Mouse (Mus musculus) layer of hippocampus, adult 18-20 months (tissue): Measurements from ENCODE around the gene Tmpo. TPM values are rescaled to one million over a fixed set of nuclear protein-coding genes. Genes with fewer than 3 reads are reported as not detected.

ENCODE experiments used
- DNase-seq, 2 experiments: peaks; one replicate each; pipeline ENCODE4 v3.0.0; 2022; ENCODE audit warnings: low spot score in 2 of 2
- long read RNA-seq: library from polyadenylated mRNA; stranded (forward); transcript quantifications from one replicate; pipeline ENCODE4 v2.0.0, GENCODE M21; 2021
- total RNA-seq, 2 experiments: library from RNA; stranded (reverse); gene quantifications; 2 replicates each; pipeline ENCODE4 v1.2.3; 2021

Gene Tmpo
- total RNA-seq = 10 to 100 TPM; 40.5 to 41.4 TPM
- long read RNA-seq, transcript Tmpo-205 (6 exons, 1,842 nt) = major isoform, 34 of 51 reads
- long read RNA-seq, partial matches to known transcripts = 1 of 51 reads
- long read RNA-seq, other reads (novel, unspliced or antisense) = 4 of 51 reads

DNA sequence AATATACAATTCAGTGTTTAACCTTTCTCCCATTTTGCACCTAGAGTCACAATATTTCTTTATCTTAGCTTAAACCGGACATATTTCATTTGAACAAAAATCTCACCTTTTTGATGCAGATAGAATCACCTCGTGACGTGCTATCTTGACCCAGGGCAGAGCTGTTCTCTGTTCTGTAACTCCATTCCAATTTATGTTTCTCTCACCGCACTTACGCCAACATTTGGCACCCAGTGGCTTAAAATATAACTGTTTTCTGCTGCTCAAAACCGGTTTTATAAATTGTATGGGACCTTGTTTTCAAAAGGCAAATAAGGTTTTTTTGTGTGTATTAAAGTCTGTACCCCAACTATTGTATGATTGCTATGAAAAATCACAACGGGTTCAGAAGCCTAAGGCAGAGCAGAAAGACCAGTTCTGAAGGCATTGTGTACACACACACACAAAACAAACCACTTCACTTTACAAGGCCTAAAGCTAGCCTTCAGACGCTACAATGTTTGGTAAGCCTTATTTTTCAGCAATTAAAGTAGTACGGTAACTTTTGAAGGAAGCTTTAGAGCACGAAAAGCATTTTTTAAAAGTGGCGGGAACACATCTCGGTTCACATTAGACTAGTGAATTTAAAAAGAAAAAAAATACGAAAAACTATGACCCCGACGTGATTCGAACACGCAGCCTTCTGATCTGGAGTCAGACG lies at the start of gene Tmpo:
Tmpo (minus strand) TSS at position 555 of the 700 bp plus-strand sequence.
- DNase-seq = no peak

DNA sequence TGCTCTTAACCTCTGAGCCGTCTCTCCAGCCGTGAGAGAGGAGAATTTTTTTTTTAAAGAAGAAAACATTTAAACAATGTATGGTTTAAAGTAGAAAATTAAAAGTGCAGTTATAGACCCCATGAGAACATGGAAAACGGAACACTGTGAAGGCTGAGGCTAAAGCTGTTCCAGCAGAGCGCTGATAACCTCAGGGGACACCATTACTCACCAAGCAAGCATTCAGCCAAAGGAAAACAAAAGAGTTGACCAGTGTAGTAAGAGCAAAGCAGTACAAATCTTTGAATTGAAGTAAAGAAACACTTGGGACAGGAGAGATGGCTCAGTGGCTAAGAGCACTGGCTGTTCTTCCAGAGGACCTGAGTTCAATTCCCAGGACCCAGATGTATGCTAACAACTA lies 49.3 kb upstream of the Tmpo start:
- no peak for DNase-seq

DNA sequence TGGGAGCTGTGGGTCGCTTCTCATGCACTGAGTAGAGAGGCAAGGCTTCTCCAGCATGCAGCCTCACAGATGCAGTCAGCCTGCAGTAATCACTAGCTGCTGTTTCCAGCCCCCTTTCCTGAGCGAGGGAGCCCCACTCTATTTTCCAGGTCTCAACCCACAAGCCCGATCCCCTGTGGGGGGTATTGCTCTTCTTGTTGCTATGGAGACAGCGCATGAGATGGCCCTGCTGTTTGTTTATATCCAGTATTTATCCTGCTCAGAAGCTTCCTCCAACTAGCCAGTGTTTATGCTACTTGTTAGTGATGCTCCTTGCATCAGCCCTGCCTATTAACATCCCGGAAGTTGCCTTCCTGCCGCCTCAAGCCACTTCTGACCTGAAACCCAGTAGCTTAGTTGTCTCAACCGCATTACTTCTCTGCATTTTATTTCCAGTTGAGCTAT lies 48.4 kb upstream of the Tmpo start:
- peak; percentile 11 to 44 for DNase-seq

DNA sequence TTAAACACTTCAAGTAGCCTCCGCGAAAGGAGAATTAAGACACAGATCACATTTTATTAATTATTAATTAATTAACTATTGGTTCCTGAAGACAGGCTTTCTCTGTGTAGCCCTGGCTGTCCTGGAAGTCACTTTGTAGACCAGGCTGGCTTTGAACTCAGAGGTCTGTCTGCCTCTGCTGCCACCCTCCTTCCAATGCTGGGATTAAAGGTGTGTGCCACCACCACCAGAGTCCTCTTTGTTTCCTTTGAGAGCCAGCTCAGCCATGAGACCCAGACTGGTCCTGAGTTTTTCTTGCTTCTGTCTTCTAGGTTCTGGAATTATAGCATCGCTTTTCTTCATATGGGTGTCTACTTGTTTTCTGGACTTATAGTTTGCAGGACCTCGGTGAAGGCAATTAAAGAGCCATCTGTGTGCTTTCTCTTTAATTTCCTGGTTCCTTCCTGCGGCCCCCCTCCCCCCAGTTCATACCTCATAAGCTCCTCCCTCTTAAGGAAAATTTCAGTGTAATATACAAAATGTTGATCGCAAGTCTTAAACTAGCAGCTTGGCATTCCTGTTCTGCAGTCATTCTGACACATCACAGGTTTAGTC lies 47.9 kb upstream of the Tmpo start:
- DNase-seq = no peak

DNA sequence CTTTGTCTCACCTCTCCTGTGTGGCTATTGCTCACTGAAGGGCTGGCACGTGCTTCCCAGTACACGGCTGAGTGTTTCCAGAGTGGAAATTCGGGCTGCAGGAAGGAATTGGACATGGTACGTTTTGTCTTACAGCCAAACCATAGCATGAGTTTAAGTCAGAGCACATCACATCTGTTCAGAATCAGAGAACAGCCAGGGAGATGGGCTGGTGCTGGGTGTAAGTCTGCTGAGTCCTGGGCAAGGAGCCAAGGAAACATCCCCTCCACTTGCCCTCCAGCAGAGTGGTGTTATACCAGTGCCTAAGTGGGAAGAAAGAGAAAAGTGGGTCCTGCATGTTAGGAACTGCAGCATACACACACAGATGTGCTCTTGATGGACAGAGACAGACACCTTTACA lies 45.9 kb upstream of the Tmpo start:
- DNase-seq = no peak

DNA sequence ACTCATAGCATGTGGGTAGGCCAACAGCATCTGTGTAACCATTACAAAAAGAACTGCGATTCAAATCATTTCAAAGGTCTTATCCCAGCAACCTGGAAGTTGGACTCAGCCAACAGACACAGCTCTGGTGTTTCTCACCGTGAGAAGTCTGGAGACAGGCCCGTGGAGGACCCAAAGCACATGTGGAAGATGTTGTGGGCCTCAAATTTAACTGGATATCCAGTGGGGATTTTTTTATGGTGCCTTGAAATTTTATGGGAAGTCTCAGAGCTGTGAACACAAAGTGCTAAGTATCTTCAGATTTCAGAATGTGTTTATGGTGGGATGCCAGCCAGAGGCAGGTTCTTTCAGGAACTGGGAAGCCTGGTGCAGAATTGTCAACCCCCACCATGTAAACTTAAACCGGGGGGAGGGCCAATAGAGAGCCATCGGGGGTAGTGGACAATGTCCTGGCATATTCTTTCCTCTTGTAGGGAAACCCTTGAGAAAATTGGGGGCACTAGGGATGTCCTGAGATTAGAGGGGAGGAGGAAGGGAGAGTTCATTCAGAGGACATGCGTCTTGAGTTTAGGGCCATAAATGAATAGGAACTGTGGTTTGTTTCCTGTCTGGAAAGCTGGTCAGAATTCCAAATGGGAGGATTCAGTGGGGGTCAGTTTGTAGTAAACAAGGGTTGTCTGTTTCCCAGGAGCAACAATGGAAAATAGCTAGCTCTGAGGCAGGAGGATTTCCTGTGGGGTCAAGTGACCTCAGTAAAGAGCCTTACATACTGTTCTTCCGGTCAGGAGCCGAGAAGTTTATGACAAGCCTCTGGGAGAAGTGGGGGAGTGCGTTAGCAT lies 41.5 kb upstream of the Tmpo start:
- no peak for DNase-seq

DNA sequence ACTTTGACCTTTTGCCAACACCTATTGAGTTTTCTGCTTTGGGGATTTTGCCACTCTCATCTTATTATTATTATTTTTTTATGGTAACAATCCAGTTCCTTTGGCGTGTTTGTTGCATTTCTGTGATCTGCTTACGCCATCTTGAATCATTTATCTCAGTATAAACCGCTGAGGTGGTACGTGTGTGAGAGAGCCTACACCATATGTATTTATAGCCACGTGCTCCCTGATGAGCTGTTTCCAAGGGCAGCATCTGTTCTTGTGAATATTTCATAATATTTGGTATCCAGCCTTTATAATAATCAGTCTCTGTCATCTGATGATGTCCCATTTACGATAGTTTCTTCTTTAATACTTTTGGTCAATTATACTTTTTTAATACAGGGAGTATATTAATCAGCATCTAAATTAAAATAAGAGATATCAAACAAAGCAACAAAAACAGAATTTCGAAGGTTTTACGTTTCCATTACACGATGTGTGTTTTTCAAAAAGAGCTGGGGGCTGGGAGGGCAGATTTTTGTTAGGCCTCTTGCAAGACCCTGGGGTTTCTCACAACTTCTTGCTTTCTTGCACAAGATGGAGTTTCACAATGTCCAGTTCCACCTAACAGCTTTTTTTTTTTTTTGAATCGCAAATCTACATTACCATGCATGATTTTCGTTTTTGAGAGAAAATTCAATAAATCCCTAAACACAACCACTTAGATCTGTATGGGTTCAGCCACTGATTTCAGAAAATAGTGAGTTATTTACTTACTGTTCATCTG lies 28.0 kb upstream of the Tmpo start:
- DNase-seq = peak in 1 of 2 experiments; percentile 53

DNA sequence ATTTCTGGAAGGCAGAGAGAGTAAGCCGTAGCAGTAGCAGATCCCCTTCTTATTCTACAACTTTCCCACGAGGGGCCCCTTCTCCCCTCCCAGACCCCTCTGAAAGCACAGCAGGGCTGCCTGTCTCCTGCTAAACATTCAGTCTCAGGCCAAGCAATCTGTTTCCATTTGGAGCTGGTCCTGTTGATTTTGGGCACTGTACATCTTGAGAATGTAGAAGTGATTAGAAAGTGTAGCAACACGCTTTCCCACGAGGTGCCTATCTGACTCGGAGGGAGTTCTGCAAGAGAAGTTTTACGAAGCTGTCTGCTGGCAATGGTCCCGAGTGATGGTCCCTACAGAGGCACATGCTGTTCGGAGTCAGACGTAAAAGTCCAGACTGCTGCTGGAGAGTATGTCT lies 27.3 kb upstream of the Tmpo start:
- DNase-seq = no peak

DNA sequence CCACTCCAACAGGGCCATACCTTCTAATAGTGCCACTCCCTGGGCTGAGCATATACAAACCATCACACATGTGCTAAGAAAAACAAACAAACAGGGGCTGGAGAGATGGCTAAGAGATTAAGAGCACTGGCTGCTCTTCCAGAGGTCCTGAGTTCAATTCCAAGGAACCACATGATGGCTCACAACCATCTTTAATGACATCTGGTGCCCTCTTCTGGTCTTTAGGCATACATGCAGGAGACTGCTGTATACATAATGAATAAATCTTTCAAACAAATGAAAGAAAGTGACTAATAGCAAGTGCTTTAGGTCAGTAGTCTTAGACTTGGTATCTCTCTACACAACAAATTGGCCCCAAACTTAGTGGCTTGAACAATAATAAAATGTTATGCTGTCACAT lies 26.2 kb upstream of the Tmpo start:
- no peak for DNase-seq

DNA sequence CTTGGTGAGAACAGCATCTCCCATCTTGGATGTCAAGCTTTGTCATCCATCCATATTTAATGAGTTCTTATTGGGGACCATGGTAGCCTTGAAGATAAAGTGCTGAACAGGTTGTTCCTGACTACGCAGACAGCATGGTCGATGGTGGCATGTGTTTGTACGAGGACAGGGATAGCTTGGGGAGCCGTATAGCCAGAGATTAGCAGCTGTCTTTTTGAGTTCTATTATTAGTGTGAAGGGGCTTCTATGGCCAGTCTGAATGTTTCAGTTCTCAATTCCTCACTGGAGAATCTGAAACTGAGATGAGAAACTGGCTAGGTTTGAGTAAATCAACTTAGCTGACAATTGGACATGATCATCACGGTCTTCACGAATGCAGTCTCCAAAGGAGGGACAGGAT lies 24.5 kb upstream of the Tmpo start:
- DNase-seq = no peak

DNA sequence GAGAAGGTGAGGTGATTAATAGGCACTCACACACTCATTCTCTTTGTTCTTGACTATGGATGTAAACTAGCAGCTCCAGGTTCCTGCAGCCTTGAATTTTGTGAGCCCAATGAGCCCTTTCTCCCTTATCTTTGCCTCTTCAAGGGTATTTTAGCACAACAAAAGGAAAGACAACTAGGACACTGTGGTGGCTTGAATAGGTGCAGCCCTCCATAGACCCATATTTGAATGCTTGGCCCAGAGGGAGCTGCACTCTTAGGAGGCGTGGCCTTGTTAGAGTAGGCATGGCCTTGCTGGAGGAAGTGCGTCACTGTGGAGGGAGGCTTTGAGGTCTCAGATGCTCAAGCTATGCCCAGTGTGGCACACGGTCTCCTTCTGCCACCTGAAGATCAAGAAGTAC lies 19.5 kb upstream of the Tmpo start:
- DNase-seq = no peak

DNA sequence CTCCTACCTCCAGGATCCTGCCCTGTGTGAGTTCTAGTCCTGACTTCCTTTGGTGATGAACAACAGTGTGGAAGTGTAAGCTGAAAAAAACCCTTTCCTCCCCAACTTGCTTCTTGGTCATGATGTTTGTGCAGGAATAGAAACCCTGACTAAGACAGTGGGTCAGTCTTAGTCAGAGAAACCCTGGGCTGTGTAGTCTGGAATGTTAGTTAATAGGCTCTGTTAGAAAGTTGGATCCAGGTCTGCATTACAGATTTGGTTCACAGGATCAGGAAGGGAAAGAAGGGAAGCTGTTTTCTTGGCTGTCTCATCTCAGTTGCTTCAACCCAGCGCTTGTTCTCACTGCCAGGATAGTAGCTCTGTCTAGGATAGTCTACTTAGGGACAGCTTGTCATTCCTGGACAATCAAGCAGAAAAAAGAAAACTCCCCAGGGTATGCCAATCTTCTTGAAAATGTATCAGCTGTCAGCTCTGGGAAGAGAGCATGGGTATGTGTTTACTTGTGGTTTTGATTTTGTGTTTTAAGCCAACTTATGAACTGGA lies 18.2 kb upstream of the Tmpo start:
- DNase-seq = no peak

DNA sequence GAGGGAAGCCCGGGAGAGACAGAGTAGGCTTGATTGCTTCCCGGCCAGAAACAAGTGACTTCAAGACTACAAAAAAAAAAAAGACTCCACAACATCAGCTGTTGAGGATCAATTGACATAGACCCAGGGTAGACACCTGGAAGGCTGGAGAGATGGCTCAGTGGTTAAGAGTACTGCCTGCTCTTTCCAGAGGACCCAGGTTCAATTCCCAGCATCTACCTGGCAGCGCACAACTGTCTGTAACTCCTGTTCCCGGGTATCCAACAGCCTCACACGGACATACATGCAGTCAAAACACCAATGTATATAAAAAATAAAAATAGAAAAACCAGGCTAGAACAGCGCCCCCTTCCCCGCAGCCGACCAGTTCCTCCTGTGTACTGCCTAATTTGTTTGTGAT lies 16.6 kb upstream of the Tmpo start:
- no peak for DNase-seq

DNA sequence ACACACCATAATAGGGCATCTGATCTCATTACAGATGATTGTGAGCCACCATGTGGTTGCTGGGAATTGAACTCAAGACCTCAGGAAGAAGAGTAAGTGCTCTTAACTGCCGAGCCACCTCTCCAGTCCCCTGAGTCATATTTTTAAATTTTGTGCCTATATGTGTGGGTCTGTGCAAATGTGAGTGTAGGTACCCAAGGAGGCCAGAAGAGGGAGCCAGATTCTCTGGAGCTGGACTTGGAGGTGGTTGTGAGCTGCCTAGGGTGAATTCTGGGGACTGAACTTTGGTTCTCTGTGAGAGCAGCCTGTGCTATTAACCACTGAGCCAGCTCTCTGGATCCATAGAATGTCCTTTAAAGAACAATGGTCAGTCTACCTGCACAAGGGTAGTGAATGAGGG lies 15.7 kb upstream of the Tmpo start:
- no peak for DNase-seq

DNA sequence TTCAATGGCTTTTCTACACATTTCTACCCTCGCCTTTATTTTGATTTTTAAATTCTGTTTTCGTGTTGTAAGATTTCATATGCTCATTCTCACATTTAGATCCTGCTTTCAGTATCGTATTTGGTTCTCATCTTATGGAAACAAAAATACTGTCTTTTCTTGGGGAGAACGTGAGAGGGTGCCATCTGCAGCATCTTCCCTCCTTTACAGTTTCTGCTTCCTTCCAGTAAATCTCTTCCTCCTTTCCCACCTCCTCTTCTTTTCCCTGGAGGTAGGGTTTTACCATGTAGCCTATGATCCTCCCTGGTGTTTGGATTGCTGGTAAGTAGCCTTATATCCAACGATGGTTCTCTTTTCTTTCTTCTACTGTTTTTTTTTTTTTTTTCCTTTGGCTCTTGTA lies 14.6 kb upstream of the Tmpo start:
- no peak for DNase-seq

DNA sequence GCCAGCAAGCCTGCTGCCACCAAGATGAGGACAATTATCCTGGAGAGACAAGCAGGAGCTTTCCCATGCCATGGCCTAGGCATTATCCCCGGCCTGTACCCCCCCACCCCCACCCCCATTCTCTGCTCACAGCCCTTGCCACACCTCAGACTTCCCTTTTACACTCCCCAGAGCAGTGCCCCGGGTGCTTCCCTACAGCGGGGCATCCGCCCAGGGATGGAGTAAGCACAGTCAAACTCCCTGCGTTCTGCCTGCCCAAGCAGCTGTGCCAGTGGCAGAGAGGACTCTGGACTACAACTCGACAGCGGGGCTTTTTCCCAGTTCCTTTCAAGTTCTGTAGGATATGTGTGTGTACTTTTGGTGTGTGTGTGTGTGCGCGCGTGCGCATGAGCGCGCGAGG lies 14.0 kb upstream of the Tmpo start:
- no peak for DNase-seq

DNA sequence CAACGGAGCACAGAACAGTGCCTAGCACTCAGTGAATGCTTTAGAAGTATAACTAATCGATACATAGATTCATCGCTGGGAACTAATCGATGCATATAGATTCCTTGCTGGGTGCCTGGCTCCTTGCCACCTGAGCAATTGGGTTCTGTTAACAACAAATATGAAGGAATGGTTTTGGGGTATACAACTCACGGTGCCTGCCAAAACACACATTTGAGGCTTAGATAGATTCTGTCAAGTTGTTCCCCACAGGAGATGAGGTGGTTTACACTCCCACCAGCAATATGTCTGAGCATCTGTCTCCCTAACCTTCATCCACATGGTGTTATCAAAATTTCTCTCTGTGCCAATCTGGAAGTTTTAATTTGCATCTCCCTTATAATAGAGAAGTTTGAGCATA lies 10.7 kb upstream of the Tmpo start:
- peak; percentile 80 to 94 for DNase-seq

DNA sequence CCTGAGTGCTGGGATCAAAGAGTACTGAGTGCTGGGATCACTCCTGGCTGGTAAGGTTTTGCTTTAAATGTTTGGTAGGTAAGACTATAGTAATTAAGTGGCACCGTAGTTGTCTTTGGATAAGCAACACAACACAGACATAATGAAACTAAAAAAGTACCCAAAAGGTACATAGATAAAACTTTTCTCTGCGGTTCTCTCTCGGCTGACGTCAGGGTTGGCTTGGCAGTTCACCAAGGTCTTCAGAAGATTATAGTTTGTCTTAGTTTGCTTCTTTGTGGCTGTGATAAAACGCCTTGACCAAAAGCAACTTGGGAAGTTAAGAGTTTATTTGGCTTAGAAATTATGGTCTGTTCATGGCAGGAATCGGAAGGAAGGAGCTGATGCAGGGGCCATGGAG lies 8.4 kb upstream of the Tmpo start:
- DNase-seq = no peak

DNA sequence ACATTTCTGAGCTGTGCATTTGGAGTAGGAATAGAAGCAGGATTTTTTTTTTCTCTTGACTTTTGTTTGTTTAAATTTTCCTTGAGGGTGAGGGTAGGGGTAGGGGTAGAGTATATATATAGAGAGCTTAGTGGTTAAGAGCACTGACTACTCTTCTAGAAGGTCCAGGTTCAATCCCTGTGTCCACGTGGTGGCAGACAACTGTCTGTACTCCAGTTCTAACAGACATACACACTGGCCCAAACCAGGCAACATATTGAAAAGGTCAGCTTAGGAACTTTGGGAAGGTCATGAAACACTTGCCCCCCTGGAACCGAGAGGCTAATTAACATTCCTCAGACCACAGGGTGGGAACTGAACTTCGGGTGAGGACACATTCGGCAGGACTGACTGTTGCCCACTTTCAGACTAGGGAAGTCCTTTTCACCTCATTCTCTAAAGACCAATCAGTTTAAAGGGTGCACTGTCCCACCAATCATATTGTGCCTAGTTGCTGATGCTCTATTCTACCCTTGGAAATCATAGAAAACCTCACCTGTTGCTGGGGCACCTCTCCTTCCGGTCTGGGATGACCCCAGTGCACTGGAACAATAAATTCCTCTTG lies 7.7 kb upstream of the Tmpo start:
- no peak for DNase-seq

DNA sequence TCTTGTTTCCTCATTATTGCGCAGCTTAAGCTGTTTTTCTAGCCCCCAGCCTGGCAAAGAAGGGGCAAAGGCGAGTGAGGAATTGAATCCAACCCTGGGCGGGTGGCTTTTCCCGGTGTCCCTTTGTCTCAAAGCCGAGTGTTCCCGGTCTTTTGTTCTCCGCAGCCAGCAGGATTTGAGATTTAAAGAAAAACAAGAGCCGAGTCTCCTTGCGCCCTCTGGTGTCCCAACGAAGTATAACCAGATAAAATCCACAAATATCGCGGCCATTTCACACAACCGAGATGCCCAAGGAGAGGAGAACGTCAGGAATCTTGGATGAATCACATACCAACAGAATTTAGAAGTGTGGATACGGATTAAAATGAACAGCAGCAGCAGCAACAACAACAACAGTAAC lies 6.8 kb upstream of the Tmpo start:
- peak; percentile 79 to 96 for DNase-seq

DNA sequence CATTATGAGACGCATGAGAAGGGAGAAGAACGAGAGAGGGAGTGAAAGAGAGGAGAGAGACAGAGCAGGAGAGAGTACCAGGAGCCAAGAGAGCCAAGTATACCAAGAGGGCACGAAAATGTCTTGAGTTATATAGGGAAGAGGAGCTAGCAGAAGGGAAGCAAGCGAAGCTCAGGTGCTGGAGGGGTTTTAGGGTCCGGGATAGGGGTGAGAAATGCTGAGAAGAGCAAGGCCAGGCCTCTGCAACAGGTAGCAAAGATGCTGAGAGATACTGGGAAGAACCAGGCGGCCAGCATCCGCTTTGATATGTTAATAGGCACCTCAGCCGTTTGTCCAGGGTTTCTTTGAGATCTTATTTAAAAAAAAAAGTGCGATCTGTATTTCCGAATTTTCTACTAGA lies 6.2 kb upstream of the Tmpo start:
- DNase-seq = no peak
